Mouse (Mus musculus) thymus, adult 2 months (tissue): Measurements from ENCODE around the gene Xrcc1. TPM values are rescaled to one million over a fixed set of nuclear protein-coding genes. Genes with fewer than 3 reads are reported as not detected.
"Not testable (repeated sequence)": the region's sequence is repeated elsewhere in the genome, so short reads cannot be mapped to it uniquely, and the experiment has no call there.

Experiments used
- DNase-seq: peaks from one replicate; pipeline ENCODE4 v3.0.0; 2021
- H3K27ac ChIP-seq: fragments of 200-500 bp; 2 replicates; pipeline ENCODE4 v1.5.1; 2012; ENCODE audit warnings: low read length, control low read depth; ENCODE audit not compliant: control insufficient read depth, insufficient read depth
- H3K27me3 ChIP-seq: fragments of 200-500 bp; 2 replicates; pipeline ENCODE4 v1.6.1; 2012; ENCODE audit warnings: mild to moderate bottlenecking, low read length, moderate library complexity, mixed read lengths; ENCODE audit not compliant: control insufficient read depth, insufficient read depth
- H3K36me3 ChIP-seq: fragments of 200-500 bp; 2 replicates; pipeline ENCODE4 v1.6.1; 2012; ENCODE audit warnings: mild to moderate bottlenecking, low read length, moderate library complexity; ENCODE audit not compliant: control insufficient read depth, insufficient read depth
- H3K4me1 ChIP-seq: fragments of 200-500 bp; replicated peaks from 2 replicates; pipeline ENCODE4 v1.6.1; 2012; ENCODE audit warnings: low read length; ENCODE audit not compliant: control insufficient read depth, insufficient read depth
- H3K4me3 ChIP-seq: fragments of 200-500 bp; 2 replicates; pipeline ENCODE4 v1.5.1; 2012; ENCODE audit warnings: mild to moderate bottlenecking, low read length, control low read depth, moderate library complexity; ENCODE audit not compliant: control insufficient read depth, insufficient read depth
- CTCF ChIP-seq: fragments of 200-500 bp; IDR thresholded peaks from 2 replicates; pipeline ENCODE4 v1.5.1; 2012; ENCODE audit warnings: mild to moderate bottlenecking, control low read depth, low read length, moderate library complexity, borderline replicate concordance; ENCODE audit not compliant: control insufficient read depth, poor library complexity, insufficient read depth; ENCODE audit errors: extremely low read depth
- POLR2A ChIP-seq: fragments of 200-500 bp; IDR thresholded peaks from 2 replicates; pipeline ENCODE4 v1.6.1; 2012; ENCODE audit warnings: mild to moderate bottlenecking, low read length, control low read depth, moderate library complexity; ENCODE audit not compliant: control insufficient read depth, poor library complexity, insufficient read depth; ENCODE audit errors: extremely low read depth
- WGBS: fragments of 180-500 bp; shearing (Covaris S2); methylation state at CpG from one replicate; pipeline ENCODE4 v1.1.7; 2018; 5-methylcytosine and 5-hydroxymethylcytosine counted together
- polyA plus RNA-seq: library from polyadenylated mRNA; depleted of rRNA; stranded (reverse); fragments of >200 nt; gene quantifications from 2 replicates; pipeline ENCODE4 v1.2.3, GENCODE M21; 2012

The Xrcc1 gene
- polyA plus RNA-seq, 1 experiment: 115 TPM

GRCm38 (mm10) chr7:24517077-24517476 lies 29.0 kb upstream of the Xrcc1 start:
- no peaks in the 10 kb centered on the region for H3K4me1 ChIP-seq
- no peaks in the 10 kb centered on the region for H3K27me3 ChIP-seq
- no peak for DNase-seq
- 91% methylated on average over 5 of the region's 5 CpGs for WGBS
- TF ChIP-seq CTCF (no peak), POLR2A (no peak)
- no peak overlapping the region for H3K27ac ChIP-seq
- no peaks in the 10 kb centered on the region for H3K36me3 ChIP-seq
- no peak overlapping the region for H3K4me3 ChIP-seq

- TF ChIP-seq POLR2A: no peak
- no peak for TF ChIP-seq CTCF
- DNase-seq: no peak
- Histone ChIP-seq H3K27me3 (no peaks in the 10 kb centered on the region), H3K4me1 (no peaks in the 10 kb centered on the region), H3K27ac (no peak overlapping the region), H3K36me3 (no peaks in the 10 kb centered on the region), H3K4me3 (no peak overlapping the region)
- 93% methylated on average over 6 of the region's 6 CpGs for WGBS
Observed at GRCm38 (mm10) chr7:24517654-24518053, 28.4 kb upstream of the Xrcc1 start.

- H3K4me3 ChIP-seq: no peak overlapping the region
- H3K27me3 ChIP-seq: no peaks in the 10 kb centered on the region
- no peak overlapping the region for H3K27ac ChIP-seq
- DNase-seq: no peak
- TF ChIP-seq CTCF: no peak
- no peak for TF ChIP-seq POLR2A
- 80% methylated on average over 3 of the region's 3 CpGs for WGBS
- H3K4me1 ChIP-seq: no peaks in the 10 kb centered on the region
- no peaks in the 10 kb centered on the region for H3K36me3 ChIP-seq
Observed at GRCm38 (mm10) chr7:24519130-24519529, 27.0 kb upstream of the Xrcc1 start.

GRCm38 (mm10) chr7:24520054-24520453 lies 26.0 kb upstream of the Xrcc1 start:
- 91% methylated on average over 10 of the region's 10 CpGs for WGBS
- H3K4me1 ChIP-seq, H3K27me3 ChIP-seq: not testable (repeated sequence)

GRCm38 (mm10) chr7:24522805-24523204 lies 23.3 kb upstream of the Xrcc1 start:
- DNase-seq: no peak
- no peak overlapping the region for H3K4me3 ChIP-seq
- 69% methylated on average over 5 of the region's 5 CpGs for WGBS

More at GRCm38 (mm10) chr7:24520054-24520453, 26.0 kb upstream of the Xrcc1 start:
- not testable (repeated sequence) for H3K27ac ChIP-seq, H3K4me3 ChIP-seq, H3K36me3 ChIP-seq, DNase-seq

GRCm38 (mm10) chr7:24523723-24524122 lies 22.4 kb upstream of the Xrcc1 start:
- DNase-seq: no peak
- WGBS: 75% methylated on average over 6 of the region's 6 CpGs
- Histone ChIP-seq H3K27ac (no peak overlapping the region), H3K4me1 (no peaks in the 10 kb centered on the region; the same call in 1 of the 2 replicates), H3K4me3 (no peak overlapping the region), H3K27me3 (no peaks in the 10 kb centered on the region), H3K36me3 (no peaks in the 10 kb centered on the region)
- TF ChIP-seq CTCF (no peak), POLR2A (no peak)

More at GRCm38 (mm10) chr7:24522805-24523204, 23.3 kb upstream of the Xrcc1 start:
- TF ChIP-seq CTCF: no peak
- no peak for TF ChIP-seq POLR2A
- no peaks in the 10 kb centered on the region; the same call in 1 of the 2 replicates for H3K4me1 ChIP-seq
- H3K27me3 ChIP-seq: no peaks in the 10 kb centered on the region
- no peaks in the 10 kb centered on the region for H3K36me3 ChIP-seq
- H3K27ac ChIP-seq: no peak overlapping the region

GRCm38 (mm10) chr7:24524978-24525377 lies 21.1 kb upstream of the Xrcc1 start:
- Histone ChIP-seq H3K4me3 (no peak overlapping the region), H3K27me3 (no peaks in the 10 kb centered on the region), H3K4me1 (peaks cover 6% of the 10 kb centered on the region), H3K36me3 (no peaks in the 10 kb centered on the region), H3K27ac (no peak overlapping the region)
- 81% methylated on average over 6 of the region's 6 CpGs for WGBS
- TF ChIP-seq CTCF (no peak), POLR2A (no peak)
- DNase-seq: no peak

GRCm38 (mm10) chr7:24525686-24526420 lies 20.2 kb upstream of the Xrcc1 start:
- Histone ChIP-seq H3K4me1 (peaks cover 6% of the 10 kb centered on the region), H3K27me3 (no peaks in the 10 kb centered on the region), H3K36me3 (no peaks in the 10 kb centered on the region), H3K27ac (no peak overlapping the region), H3K4me3 (no peak overlapping the region)
- WGBS: 94% methylated on average over 12 of the region's 12 CpGs
- TF ChIP-seq CTCF (no peak), POLR2A (no peak)
- no peak for DNase-seq
